Mouse (Mus musculus) lung, postnatal 0 days (tissue): ENCODE data around the gene Arhgap28.

ENCODE experiments used
- CTCF ChIP-seq: IDR thresholded peaks from 2 replicates; pipeline ENCODE4 v1.5.1; 2016; ENCODE audit warnings: antibody characterized with exemption, mild to moderate bottlenecking
- EP300 ChIP-seq: IDR thresholded peaks from 2 replicates; pipeline ENCODE4 v1.6.1; 2016; ENCODE audit warnings: antibody characterized with exemption, mild to moderate bottlenecking, control low read depth

GRCm38 (mm10) chr17:67962020-67962419 lies 41.9 kb downstream of the Arhgap28 start:
- TF ChIP-seq EP300 (no peak), CTCF (no peak)
